Mouse (Mus musculus) macrophage (primary cell): ENCODE measurements around the gene Kcnk16. TPM values are rescaled to one million over a fixed set of nuclear protein-coding genes. Genes with fewer than 3 reads are reported as not detected.

Experiments used
- H3K27ac ChIP-seq: fragments of 350-480 bp; formaldehyde crosslinking; 2 replicates; pipeline ENCODE4 v1.9.0; 2021
- H3K36me3 ChIP-seq: fragments of 350-480 bp; formaldehyde crosslinking; 2 replicates; pipeline ENCODE4 v1.9.0; 2021; ENCODE audit errors: inconsistent target
- H3K4me3 ChIP-seq: fragments of 350-480 bp; formaldehyde crosslinking; 2 replicates; pipeline ENCODE4 v1.9.0; 2021; ENCODE audit errors: inconsistent target
- H3K79me2 ChIP-seq: fragments of 350-480 bp; formaldehyde crosslinking; 2 replicates; pipeline ENCODE4 v1.9.0; 2021; ENCODE audit errors: inconsistent target
- WGBS: methylation state at CpG from one replicate; pipeline ENCODE4 v1.1.7; 2026; ENCODE audit warnings: inconsistent platforms; ENCODE audit not compliant: missing documents; 5-methylcytosine and 5-hydroxymethylcytosine counted together
- polyA plus RNA-seq: library from polyadenylated mRNA; stranded (reverse); fragments of 250-400 nt; gene quantifications from 3 replicates; pipeline ENCODE4 v1.2.4, GENCODE M21; 2018; ENCODE audit warnings: inconsistent platforms

Kcnk16 gene
- polyA plus RNA-seq, 1 experiment from 2014 or later = not detected

- Histone ChIP-seq H3K4me3 (no peak overlapping the region), H3K79me2 (no peaks in the 10 kb centered on the region), H3K27ac (no peak overlapping the region), H3K36me3 (no peaks in the 10 kb centered on the region)
- 11% methylated on average over 5 of the region's 5 CpGs for WGBS
Measured at GRCm38 (mm10) chr14:20223253-20223652, 45.7 kb downstream of the Kcnk16 start.

DNA sequence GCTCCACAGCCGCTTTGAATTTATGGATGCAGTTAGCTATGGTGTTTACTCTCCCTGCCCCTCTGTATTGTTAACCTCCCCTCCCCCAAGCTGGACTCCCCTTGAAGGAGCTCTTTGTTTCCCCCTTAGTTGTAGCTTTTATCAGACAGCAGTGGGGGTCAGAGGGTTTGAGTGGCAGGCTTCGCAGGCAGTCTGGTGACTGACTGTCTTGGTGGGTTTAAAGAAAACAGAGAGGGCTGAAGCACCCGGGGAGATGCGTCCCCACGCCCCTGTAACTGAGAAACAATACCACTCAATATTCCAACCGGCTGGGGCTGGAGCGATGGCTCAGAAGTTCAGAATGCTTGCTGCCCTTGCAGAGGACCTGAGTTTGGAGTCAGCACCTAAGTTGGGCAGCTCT is 47.9 kb downstream of the Kcnk16 start:
- Histone ChIP-seq H3K27ac (no peak overlapping the region), H3K36me3 (no peaks in the 10 kb centered on the region), H3K4me3 (no peak overlapping the region), H3K79me2 (no peaks in the 10 kb centered on the region)
- WGBS = 90% methylated on average over 7 of the region's 7 CpGs

DNA sequence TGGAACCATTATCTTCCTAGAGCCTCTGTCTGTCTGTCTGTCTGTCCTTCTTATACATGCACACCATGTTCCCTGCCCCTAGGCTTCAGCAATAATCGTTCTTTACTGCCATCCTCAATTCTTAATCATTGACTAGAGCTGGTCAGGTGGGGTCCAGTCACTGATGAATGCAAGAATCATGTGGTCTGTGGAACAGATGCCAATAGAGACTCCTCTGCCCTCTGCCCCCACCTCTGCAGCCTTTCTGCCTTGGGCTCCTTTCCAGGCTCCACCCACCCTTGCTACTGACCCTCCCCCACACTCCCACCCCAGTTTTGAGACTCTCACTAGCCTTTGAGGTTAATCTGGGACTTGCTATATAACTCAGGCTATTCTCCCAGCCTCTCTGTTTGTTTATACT is 49.1 kb downstream of the Kcnk16 start:
- no peak overlapping the region for H3K4me3 ChIP-seq
- no peaks in the 10 kb centered on the region for H3K79me2 ChIP-seq
- no peak overlapping the region for H3K27ac ChIP-seq
- 100% methylated on average over 1 of the region's 1 CpGs for WGBS
- no peaks in the 10 kb centered on the region for H3K36me3 ChIP-seq

GRCm38 (mm10) chr14:20217299-20217864 is 51.6 kb downstream of the Kcnk16 start:
- Histone ChIP-seq H3K79me2 (no peaks in the 10 kb centered on the region), H3K4me3 (no peak overlapping the region), H3K27ac (no peak overlapping the region), H3K36me3 (no peaks in the 10 kb centered on the region)
- 43% methylated on average over 3 of the region's 3 CpGs for WGBS

DNA sequence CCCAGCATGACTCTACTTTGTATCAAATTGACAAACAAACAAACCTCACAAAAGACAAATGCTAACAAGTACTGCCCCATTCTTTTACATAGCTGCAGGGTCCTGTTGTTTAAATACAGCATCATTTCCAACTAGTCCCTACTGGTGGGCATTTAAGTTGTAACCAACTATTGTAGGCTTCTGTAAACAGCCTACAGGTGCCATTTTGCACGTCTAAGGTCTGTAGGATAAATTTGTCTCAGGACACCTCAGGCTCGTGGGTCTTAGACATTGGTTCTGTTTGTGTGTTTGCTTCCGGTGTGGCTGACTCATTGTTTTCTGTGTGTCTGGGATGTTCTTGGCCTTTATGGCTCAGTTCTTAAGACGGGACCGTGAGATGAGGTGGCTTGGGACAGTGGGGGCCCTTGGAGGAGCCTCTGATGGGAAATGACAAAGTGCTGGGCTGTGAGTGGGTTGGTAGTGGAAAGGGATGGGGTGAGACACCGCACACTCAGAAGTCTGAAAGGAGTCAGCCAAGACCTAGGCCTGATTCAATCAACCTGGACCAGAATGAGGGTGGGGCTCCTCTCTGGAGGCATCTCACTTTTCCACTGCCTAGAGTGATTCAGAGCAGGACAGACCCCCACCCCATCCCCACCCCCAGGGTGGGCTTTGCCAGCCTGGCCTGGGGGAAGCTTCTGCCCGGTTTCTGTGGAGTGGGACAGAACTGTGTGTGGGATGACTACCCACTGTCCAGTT is 52.3 kb downstream of the Kcnk16 start:
- 88% methylated on average over 7 of the region's 7 CpGs for WGBS
- no peaks in the 10 kb centered on the region for H3K36me3 ChIP-seq
- no peak overlapping the region for H3K27ac ChIP-seq
- no peaks in the 10 kb centered on the region for H3K79me2 ChIP-seq
- H3K4me3 ChIP-seq = no peak overlapping the region

DNA sequence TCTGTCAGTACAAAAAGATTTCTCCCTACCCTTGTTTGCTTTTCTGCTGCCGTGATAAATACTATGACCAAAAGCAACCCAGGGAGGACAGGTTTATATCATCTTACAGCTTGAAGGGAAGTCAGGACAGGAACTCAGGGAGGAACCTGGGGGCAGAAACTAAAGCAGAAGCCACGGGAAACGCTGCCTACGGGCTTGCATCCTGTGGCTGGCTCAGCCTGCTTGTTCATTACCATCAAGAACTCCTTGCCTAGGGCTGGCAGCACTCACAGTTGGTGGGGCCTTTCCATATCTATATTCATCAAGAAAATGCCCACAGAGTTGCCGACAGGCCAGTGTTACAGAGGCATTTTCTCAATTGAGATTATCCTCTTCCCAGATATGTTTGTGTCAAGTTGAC is 53.2 kb downstream of the Kcnk16 start:
- WGBS = 6% methylated on average over 5 of the region's 5 CpGs
- H3K27ac ChIP-seq = no peak overlapping the region
- H3K4me3 ChIP-seq = no peak overlapping the region
- no peaks in the 10 kb centered on the region for H3K79me2 ChIP-seq
- H3K36me3 ChIP-seq = no peaks in the 10 kb centered on the region

- Histone ChIP-seq H3K79me2 (no peaks in the 10 kb centered on the region), H3K4me3 (no peak overlapping the region), H3K36me3 (no peaks in the 10 kb centered on the region), H3K27ac (no peak overlapping the region)
- WGBS = 54% methylated on average over 7 of the region's 7 CpGs
Measured at GRCm38 (mm10) chr14:20214125-20214524, 54.9 kb downstream of the Kcnk16 start.

DNA sequence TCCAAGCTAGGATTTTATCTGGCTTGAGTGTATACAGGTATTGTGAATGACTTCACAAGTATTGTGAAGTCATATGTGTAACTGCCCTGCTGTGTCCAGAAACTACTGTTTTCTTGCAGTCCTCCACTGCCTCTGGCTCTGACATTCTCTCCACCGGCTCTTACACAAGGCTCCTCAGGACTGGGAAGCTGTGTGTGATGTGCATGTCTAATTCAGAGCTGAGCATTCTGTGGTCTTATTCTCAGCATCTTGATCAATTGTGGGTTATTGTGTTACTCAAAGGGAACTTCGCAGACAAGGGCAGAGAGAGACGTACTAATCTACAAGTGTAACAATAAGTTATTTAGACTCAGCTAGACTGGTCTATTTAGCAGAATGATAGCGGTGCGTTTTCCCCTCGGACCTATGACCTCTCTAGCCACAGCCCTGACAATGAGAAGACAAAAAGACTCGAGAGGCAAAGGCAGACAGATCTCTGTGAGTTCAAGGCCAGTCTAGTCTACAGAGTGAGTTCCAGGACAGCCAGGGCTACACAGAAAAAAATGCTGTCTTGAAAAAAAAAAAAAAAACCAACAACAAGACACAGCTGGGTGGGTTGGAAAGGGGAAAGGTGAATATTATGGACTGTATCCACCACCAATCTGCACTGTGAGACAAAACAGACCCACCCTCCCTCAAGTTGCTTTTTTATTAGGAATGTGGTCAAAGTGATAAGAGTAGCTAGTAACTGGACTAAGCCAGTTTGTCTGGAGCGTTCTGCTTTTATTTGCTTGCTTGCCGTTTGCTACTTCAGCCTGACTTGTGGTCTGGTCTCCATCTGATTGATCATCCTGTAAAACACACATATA is 57.0 kb downstream of the Kcnk16 start:
- 89% methylated on average over 9 of the region's 9 CpGs for WGBS
- Histone ChIP-seq H3K79me2 (no peaks in the 10 kb centered on the region), H3K4me3 (no peak overlapping the region), H3K27ac (no peak overlapping the region), H3K36me3 (no peaks in the 10 kb centered on the region)

Other genes with a start within 250 kb of the Kcnk16 start
- 1.5 to 4.8 TPM (median 4.1 TPM) in 3 replicates for gene Saysd1, start 130.7 kb downstream of the Kcnk16 start, polyA plus RNA-seq
- 0.04 to 0.30 TPM (median 0.16 TPM) in 3 replicates for gene Kcnk5, start 87.4 kb downstream of the Kcnk16 start, polyA plus RNA-seq
- gene Nudt13, start 25.5 kb upstream of the Kcnk16 start, polyA plus RNA-seq = 14.1 to 21.2 TPM (median 17.6 TPM) in 3 replicates
- gene Ecd, start 78.9 kb upstream of the Kcnk16 start, polyA plus RNA-seq = 20.4 to 33.9 TPM (median 25.3 TPM) in 3 replicates
- gene Fam149b, start 79.0 kb upstream of the Kcnk16 start, polyA plus RNA-seq = 17.1 to 22.7 TPM (median 22.6 TPM) in 3 replicates
- 18.9 to 48.0 TPM (median 43.5 TPM) in 3 replicates for gene Dnajc9, start 119.7 kb upstream of the Kcnk16 start, polyA plus RNA-seq
- 11.6 to 27.2 TPM (median 18.7 TPM) in 3 replicates for gene Mrps16, start 124.4 kb upstream of the Kcnk16 start, polyA plus RNA-seq
- gene Cfap70, start 183.0 kb upstream of the Kcnk16 start, polyA plus RNA-seq = not detected in 3 replicates
- 105 to 128 TPM (median 106 TPM) in 3 replicates for gene Anxa7, start 210.9 kb upstream of the Kcnk16 start, polyA plus RNA-seq
- gene Mss51, start 227.7 kb upstream of the Kcnk16 start, polyA plus RNA-seq = 0.57 TPM in 1 of 3 replicates, not detected in the others